ENCODE assay signal across 8 mouse cellular contexts in genomic region chr5:44165854-44166253, GRCm38 (mm10).
DNase-seq lines count a peak whose midpoint lies in the region; ATAC-seq lines count a peak whose summit lies in the region.

No protein-coding gene starts in this region.

- H3K9me3 ChIP-seq in forebrain, embryonic 13.5 days (replicated peaks), result no peaks in the 10 kb centered on the region
- H3K9me3 ChIP-seq in forebrain, embryonic 11.5 days (ENCODE audit: control insufficient read depth, low read length), result no peaks in the 10 kb centered on the region
- no peaks in the 10 kb centered on the region for H3K9me3 ChIP-seq in embryonic facial prominence, embryonic 11.5 days (replicated peaks; ENCODE audit: control insufficient read depth, low read length)
- H3K9me3 ChIP-seq in lung, embryonic 16.5 days (ENCODE audit: control insufficient read depth, low read length), result no peaks in the 10 kb centered on the region

- H3K4me2 ChIP-seq in forebrain, embryonic 13.5 days, result no peak overlapping the region
- H3K4me2 ChIP-seq in forebrain, embryonic 11.5 days (ENCODE audit: low read depth, low read length, severe bottlenecking), result no peak overlapping the region
- H3K4me2 ChIP-seq in embryonic facial prominence, embryonic 11.5 days (ENCODE audit: low read depth, low read length), result no peak overlapping the region
- no peak overlapping the region for H3K4me2 ChIP-seq in lung, embryonic 16.5 days (ENCODE audit: low read depth, low read length)

- 39% methylated on average over 2 of the region's 2 CpGs for WGBS in forebrain, embryonic 13.5 days
- WGBS in forebrain, embryonic 11.5 days, result 35% methylated on average over 2 of the region's 2 CpGs
- 56% methylated on average over 2 of the region's 2 CpGs for WGBS in embryonic facial prominence, embryonic 11.5 days
- WGBS in lung, embryonic 16.5 days, result 54% methylated on average over 2 of the region's 2 CpGs

- no peak overlapping the region for H3K4me3 ChIP-seq in forebrain, embryonic 13.5 days
- H3K4me3 ChIP-seq in forebrain, embryonic 11.5 days (ENCODE audit: low read depth, low read length), result no peak overlapping the region
- no peak overlapping the region for H3K4me3 ChIP-seq in embryonic facial prominence, embryonic 11.5 days (ENCODE audit: low read depth, low read length)
- no peak overlapping the region for H3K4me3 ChIP-seq in lung, embryonic 16.5 days (ENCODE audit: low read length)

- H3K9ac ChIP-seq in forebrain, embryonic 13.5 days, result no peak overlapping the region
- no peak overlapping the region for H3K9ac ChIP-seq in forebrain, embryonic 11.5 days (ENCODE audit: low read length)
- H3K9ac ChIP-seq in embryonic facial prominence, embryonic 11.5 days (replicated peaks; ENCODE audit: low read length), result no peak overlapping the region
- no peak overlapping the region for H3K9ac ChIP-seq in lung, embryonic 16.5 days (ENCODE audit: low read length)

- no peaks in the 10 kb centered on the region for H3K27me3 ChIP-seq in forebrain, embryonic 13.5 days
- H3K27me3 ChIP-seq in forebrain, embryonic 11.5 days (ENCODE audit: control insufficient read depth, insufficient read depth, low read length), result no peaks in the 10 kb centered on the region
- H3K27me3 ChIP-seq in embryonic facial prominence, embryonic 11.5 days (ENCODE audit: control insufficient read depth, insufficient read depth, low read length), result no peaks in the 10 kb centered on the region
- no peaks in the 10 kb centered on the region for H3K27me3 ChIP-seq in lung, embryonic 16.5 days (ENCODE audit: control insufficient read depth, insufficient read depth, low read depth, low read length)

- ATAC-seq in forebrain, embryonic 13.5 days, result peak; percentile 36; the same call in 1 of the 2 replicates
- no peak for ATAC-seq in forebrain, embryonic 11.5 days (replicated peaks; ENCODE audit: low FRiP score)
- ATAC-seq in embryonic facial prominence, embryonic 11.5 days (replicated peaks; ENCODE audit: insufficient number of reproducible peaks, low FRiP score, low TSS enrichment, low read depth), result no peak
- 0 out of 2 replicates have a peak, but pooled peaks have one; percentile 13 for ATAC-seq in lung, embryonic 16.5 days (ENCODE audit: low read depth)

- H3K36me3 ChIP-seq in forebrain, embryonic 13.5 days (ENCODE audit: poor library complexity, severe bottlenecking), result no peaks in the 10 kb centered on the region
- no peaks in the 10 kb centered on the region for H3K36me3 ChIP-seq in forebrain, embryonic 11.5 days (ENCODE audit: control insufficient read depth, insufficient read depth, low read length)
- no peaks in the 10 kb centered on the region for H3K36me3 ChIP-seq in embryonic facial prominence, embryonic 11.5 days (replicated peaks; ENCODE audit: control insufficient read depth, insufficient read depth, low read depth, low read length)
- H3K36me3 ChIP-seq in lung, embryonic 16.5 days (ENCODE audit: control insufficient read depth, insufficient read depth, low read length), result no peaks in the 10 kb centered on the region

- no peaks in the 10 kb centered on the region for H3K4me1 ChIP-seq in forebrain, embryonic 13.5 days
- no peaks in the 10 kb centered on the region for H3K4me1 ChIP-seq in forebrain, embryonic 11.5 days (replicated peaks; ENCODE audit: control insufficient read depth, insufficient read depth, low read length)
- no peaks in the 10 kb centered on the region for H3K4me1 ChIP-seq in embryonic facial prominence, embryonic 11.5 days (ENCODE audit: control insufficient read depth, insufficient read depth, low read length)
- no peaks in the 10 kb centered on the region; the same call in 1 of the 2 replicates for H3K4me1 ChIP-seq in lung, embryonic 16.5 days (replicated peaks; ENCODE audit: control insufficient read depth, insufficient read depth, low read length)

- intact Hi-C loops in left cerebral cortex, postnatal 36 days (cut with DNase I), result loop anchor here (5.0 to 10.0 kb wide), 2 partner anchors 106 to 121 kb away; no protein-coding TSS in a partner anchor

- no peak for DNase-seq in forebrain, embryonic 11.5 days (ENCODE audit: low spot score)
- peak; percentile 17 for DNase-seq in right cerebral cortex, postnatal 4 days
- DNase-seq in right cerebral cortex, adult 18-20 months, result no peak
- DNase-seq in embryonic facial prominence, embryonic 11.5 days (ENCODE audit: low spot score), result peak; percentile 57
- no peak for DNase-seq in spleen, postnatal 36 days (ENCODE audit: low spot score in 2 of 2)
- DNase-seq in left cerebral cortex, postnatal 36 days (ENCODE audit: low spot score in 2 of 2), result no peak

- no peak overlapping the region for H3K27ac ChIP-seq in forebrain, embryonic 13.5 days
- H3K27ac ChIP-seq in forebrain, embryonic 11.5 days (ENCODE audit: low read depth, low read length), result no peak overlapping the region
- no peak overlapping the region for H3K27ac ChIP-seq in embryonic facial prominence, embryonic 11.5 days (replicated peaks; ENCODE audit: low read depth, low read length)
- no peak overlapping the region for H3K27ac ChIP-seq in lung, embryonic 16.5 days (ENCODE audit: low read length)

Comparison
In these comparisons a context has a peak if more than half of its experiments do, and no peak if none do; other contexts are left out.
1. ATAC-seq: peak in forebrain, embryonic 13.5 days (single experiment) and lung, embryonic 16.5 days (single experiment); none in forebrain, embryonic 11.5 days (single experiment) and embryonic facial prominence, embryonic 11.5 days (single experiment).
2. DNase-seq: peak in right cerebral cortex, postnatal 4 days (single experiment) and embryonic facial prominence, embryonic 11.5 days (single experiment); none in forebrain, embryonic 11.5 days (single experiment), right cerebral cortex, adult 18-20 months (single experiment), spleen, postnatal 36 days (0 of 2) and left cerebral cortex, postnatal 36 days (0 of 2).